Mouse (Mus musculus) hindbrain, embryonic 11.5 days (tissue): ENCODE measurements around the gene Cdca3. TPM values are rescaled to one million over a fixed set of nuclear protein-coding genes. Genes with fewer than 3 reads are reported as not detected.

Source experiments
- polyA plus RNA-seq: library from polyadenylated mRNA; unstranded; fragments of >200 nt; fragmentation: Nextera tagmentation; extraction: Ambion mirVana; gene quantifications from 2 replicates; pipeline ENCODE4 v1.2.1, GENCODE M21; 2014

Cdca3 gene
- polyA plus RNA-seq, 1 experiment from 2014 or later, result 193 TPM

Other genes starting within 250 kb of the Cdca3 start
- 0.10 TPM in 1 of 2 replicates, not detected in the other for gene C1s2, start 193.5 kb upstream of the Cdca3 start, polyA plus RNA-seq
- 37.5 and 43.2 TPM in 2 replicates for gene Lpcat3, start 166.5 kb upstream of the Cdca3 start, polyA plus RNA-seq
- 196 and 203 TPM in 2 replicates for gene Emg1, start 117.4 kb upstream of the Cdca3 start, polyA plus RNA-seq
- gene Phb2, start 117.2 kb upstream of the Cdca3 start, polyA plus RNA-seq, result 318 and 336 TPM in 2 replicates
- 7.1 and 7.9 TPM in 2 replicates for gene Ptpn6, start 90.8 kb upstream of the Cdca3 start, polyA plus RNA-seq
- 553 and 590 TPM in 2 replicates for gene Grcc10, start 88.2 kb upstream of the Cdca3 start, polyA plus RNA-seq
- gene Gm45234, start 73.5 kb upstream of the Cdca3 start, polyA plus RNA-seq, result not detected in 2 replicates
- gene Atn1, start 73.0 kb upstream of the Cdca3 start, polyA plus RNA-seq, result 9.2 and 12.7 TPM in 2 replicates
- gene Eno2, start 59.9 kb upstream of the Cdca3 start, polyA plus RNA-seq, result 5.9 and 7.1 TPM in 2 replicates
- 4.1 and 4.7 TPM in 2 replicates for gene Lrrc23, start 49.8 kb upstream of the Cdca3 start, polyA plus RNA-seq
- 4.8 and 6.7 TPM in 2 replicates for gene Spsb2, start 20.9 kb upstream of the Cdca3 start, polyA plus RNA-seq
- gene Tpi1, start 15.3 kb upstream of the Cdca3 start, polyA plus RNA-seq, result 618 and 653 TPM in 2 replicates
- gene Usp5, start 63 bp upstream of the Cdca3 start, polyA plus RNA-seq, result 127 and 134 TPM in 2 replicates
- gene Gnb3, start 10.7 kb downstream of the Cdca3 start, polyA plus RNA-seq, result 0.22 and 0.64 TPM in 2 replicates
- gene P3h3, start 28.2 kb downstream of the Cdca3 start, polyA plus RNA-seq, result 12.1 and 14.7 TPM in 2 replicates
- 1.9 and 2.3 TPM in 2 replicates for gene Gpr162, start 34.4 kb downstream of the Cdca3 start, polyA plus RNA-seq
- gene Cd4, start 58.7 kb downstream of the Cdca3 start, polyA plus RNA-seq, result 0.19 TPM in 1 of 2 replicates, not detected in the other
- gene Lag3, start 82.2 kb downstream of the Cdca3 start, polyA plus RNA-seq, result 1.2 and 2.5 TPM in 2 replicates
- gene Ptms, start 90.6 kb downstream of the Cdca3 start, polyA plus RNA-seq, result 321 and 337 TPM in 2 replicates
- gene Mlf2, start 101.8 kb downstream of the Cdca3 start, polyA plus RNA-seq, result 443 and 465 TPM in 2 replicates
- gene Cops7a, start 136.0 kb downstream of the Cdca3 start, polyA plus RNA-seq, result 94.3 and 99.7 TPM in 2 replicates
- gene Pianp, start 167.1 kb downstream of the Cdca3 start, polyA plus RNA-seq, result 1.6 and 1.9 TPM in 2 replicates
- gene Zfp384, start 179.6 kb downstream of the Cdca3 start, polyA plus RNA-seq, result 8.7 and 16.5 TPM in 2 replicates
- 120 and 133 TPM in 2 replicates for gene Ing4, start 210.2 kb downstream of the Cdca3 start, polyA plus RNA-seq
- gene Acrbp, start 220.1 kb downstream of the Cdca3 start, polyA plus RNA-seq, result 10.7 and 12.2 TPM in 2 replicates
- gene Lpar5, start 238.4 kb downstream of the Cdca3 start, polyA plus RNA-seq, result 0.21 TPM in 1 of 2 replicates, not detected in the other